Mouse (Mus musculus) A20 (cell line): ENCODE measurements around the gene Sema7a.

Experiments
- DNase-seq: peaks from one replicate; pipeline ENCODE4 v3.0.0-alpha.2; 2011; ENCODE audit warnings: low read depth, low spot score

Gene Sema7a

GRCm38 (mm10) chr9:57939431-57940348 is at the start of gene Sema7a:
Gene Sema7a (plus strand): TSS chr9:57940112.
- peak; percentile 84 for DNase-seq

GRCm38 (mm10) chr9:57900478-57900877 is 39.4 kb upstream of the Sema7a start:
- no peak for DNase-seq

- DNase-seq, result no peak
Observed at GRCm38 (mm10) chr9:57901197-57901596, 38.7 kb upstream of the Sema7a start.

- DNase-seq, result no peak
Observed at GRCm38 (mm10) chr9:57901601-57902000, 38.3 kb upstream of the Sema7a start.

GRCm38 (mm10) chr9:57902132-57902531 is 37.8 kb upstream of the Sema7a start:
- DNase-seq, result no peak

GRCm38 (mm10) chr9:57903589-57904249 is 36.2 kb upstream of the Sema7a start:
- no peak for DNase-seq

- no peak for DNase-seq
Observed at GRCm38 (mm10) chr9:57904250-57904644, 35.7 kb upstream of the Sema7a start.

GRCm38 (mm10) chr9:57907206-57907605 is 32.7 kb upstream of the Sema7a start:
- peak; percentile 74 for DNase-seq

GRCm38 (mm10) chr9:57910254-57911160 is 29.4 kb upstream of the Sema7a start, which contains the start of gene Ubl7:
Gene Ubl7 (plus strand): TSS chr9:57910979.
- DNase-seq, result peak; percentile 96

GRCm38 (mm10) chr9:57912571-57912970 is 27.3 kb upstream of the Sema7a start:
- no peak for DNase-seq

GRCm38 (mm10) chr9:57921491-57922060 is 18.3 kb upstream of the Sema7a start:
- DNase-seq, result no peak

GRCm38 (mm10) chr9:57922381-57922780 is 17.5 kb upstream of the Sema7a start:
- DNase-seq, result no peak

- no peak for DNase-seq
Observed at GRCm38 (mm10) chr9:57923046-57923445, 16.9 kb upstream of the Sema7a start.

GRCm38 (mm10) chr9:57931166-57931767 is 8.6 kb upstream of the Sema7a start:
- DNase-seq, result no peak

GRCm38 (mm10) chr9:57932253-57932652 is 7.7 kb upstream of the Sema7a start:
- no peak for DNase-seq

GRCm38 (mm10) chr9:57932831-57933602 is 6.9 kb upstream of the Sema7a start:
- no peak for DNase-seq

GRCm38 (mm10) chr9:57935683-57936437 is 4.1 kb upstream of the Sema7a start:
- peak; percentile 86 for DNase-seq

- no peak for DNase-seq
Observed at GRCm38 (mm10) chr9:57937171-57937570, 2.7 kb upstream of the Sema7a start.

- no peak for DNase-seq
Observed at GRCm38 (mm10) chr9:57937651-57938050, 2.3 kb upstream of the Sema7a start.
